Mouse (Mus musculus): ENCODE measurements around the gene Gpat3. TPM values are rescaled to one million over a fixed set of nuclear protein-coding genes. Genes with fewer than 3 reads are reported as not detected.
A peak's percentile ranks its signal among the peaks of the same experiment; 100 is the strongest.

Gene Gpat3
- polyA plus RNA-seq, 2 experiments, result 1.1 to 1.9 TPM

GRCm38 (mm10) chr5:100901046-100901445 lies 55.5 kb downstream of the Gpat3 start:
- ATAC-seq (ENCODE audit: low FRiP score, low read depth) (no peak), DNase-seq (ENCODE audit: low spot score) (peak; percentile 56)
- H3K4me1 ChIP-seq (ENCODE audit: control insufficient read depth, insufficient read depth, low read length), result 0 out of 2 replicates have a peak, but pooled peaks cover 2% of the 10 kb centered on the region
- TF ChIP-seq POLR2A (IDR thresholded peaks at IDR 0.05; ENCODE audit: borderline replicate concordance, extremely low read depth, insufficient read depth, insufficient read length), result no peak
- no peak overlapping the region for H3K4me2 ChIP-seq (replicated peaks; ENCODE audit: low read depth, low read length, severe bottlenecking)
- H3K27me3 ChIP-seq (ENCODE audit: control insufficient read depth, insufficient read depth, low read length), result no peaks in the 10 kb centered on the region
- H3K36me3 ChIP-seq (ENCODE audit: control insufficient read depth, insufficient read depth, low read length), result no peaks in the 10 kb centered on the region
- H3K9ac ChIP-seq (ENCODE audit: low read depth, low read length, severe bottlenecking), result no peak overlapping the region
- no peak overlapping the region for H3K27ac ChIP-seq (replicated peaks; ENCODE audit: low read depth, low read length)
- no peak overlapping the region for H3K4me3 ChIP-seq (replicated peaks; ENCODE audit: low read length)
- WGBS, result 45% methylated on average over 5 of the region's 5 CpGs
- no peaks in the 10 kb centered on the region for H3K9me3 ChIP-seq (ENCODE audit: control insufficient read depth, low read length)

DNA sequence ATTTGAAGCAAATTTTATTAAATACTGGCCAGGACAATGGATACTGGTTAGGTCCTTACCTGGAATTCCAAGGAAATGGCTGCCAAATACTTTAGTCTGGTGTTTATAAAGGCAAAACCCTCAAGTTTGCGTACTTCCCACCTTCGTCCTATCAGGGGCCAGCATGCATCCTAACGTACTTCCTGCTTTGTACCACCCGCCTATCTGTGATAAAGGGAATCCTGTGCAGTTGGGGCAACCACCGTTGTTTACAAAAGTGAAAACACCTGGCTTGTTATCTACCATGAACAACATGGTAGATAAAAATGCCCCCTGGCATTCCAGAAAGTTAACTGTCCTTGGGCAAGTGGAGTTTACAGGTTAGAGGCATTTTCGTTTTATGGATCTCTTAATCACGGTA lies 63.0 kb downstream of the Gpat3 start:
- no peak for TF ChIP-seq POLR2A (IDR thresholded peaks at IDR 0.05; ENCODE audit: borderline replicate concordance, extremely low read depth, insufficient read depth, insufficient read length)
- DNase-seq (ENCODE audit: low spot score) (no peak), ATAC-seq (ENCODE audit: low FRiP score, low read depth) (no peak)
- H3K36me3 ChIP-seq (ENCODE audit: control insufficient read depth, insufficient read depth, low read length), result no peaks in the 10 kb centered on the region
- H3K4me1 ChIP-seq (ENCODE audit: control insufficient read depth, insufficient read depth, low read length), result 0 out of 2 replicates have a peak, but pooled peaks cover 3% of the 10 kb centered on the region
- no peaks in the 10 kb centered on the region for H3K9me3 ChIP-seq (ENCODE audit: control insufficient read depth, low read length)
- no peak overlapping the region for H3K9ac ChIP-seq (ENCODE audit: low read depth, low read length, severe bottlenecking)
- no peaks in the 10 kb centered on the region for H3K27me3 ChIP-seq (ENCODE audit: control insufficient read depth, insufficient read depth, low read length)
- H3K4me3 ChIP-seq (replicated peaks; ENCODE audit: low read length), result no peak overlapping the region
- H3K27ac ChIP-seq (replicated peaks; ENCODE audit: low read depth, low read length), result no peak overlapping the region
- WGBS, result 66% methylated on average over 7 of the region's 7 CpGs
- H3K4me2 ChIP-seq (replicated peaks; ENCODE audit: low read depth, low read length, severe bottlenecking), result no peak overlapping the region

- Histone ChIP-seq H3K36me3 (ENCODE audit: control insufficient read depth, insufficient read depth, low read length) (no peaks in the 10 kb centered on the region), H3K27me3 (ENCODE audit: control insufficient read depth, insufficient read depth, low read length) (no peaks in the 10 kb centered on the region), H3K4me2 (replicated peaks; ENCODE audit: low read depth, low read length, severe bottlenecking) (no peak overlapping the region), H3K4me3 (replicated peaks; ENCODE audit: low read length) (no peak overlapping the region), H3K4me1 (ENCODE audit: control insufficient read depth, insufficient read depth, low read length) (0 out of 2 replicates have a peak, but pooled peaks cover 3% of the 10 kb centered on the region), H3K27ac (replicated peaks; ENCODE audit: low read depth, low read length) (no peak overlapping the region), H3K9ac (ENCODE audit: low read depth, low read length, severe bottlenecking) (no peak overlapping the region), H3K9me3 (ENCODE audit: control insufficient read depth, low read length) (no peaks in the 10 kb centered on the region)
- WGBS, result 56% methylated on average over 10 of the region's 10 CpGs
- no peak for TF ChIP-seq POLR2A (IDR thresholded peaks at IDR 0.05; ENCODE audit: borderline replicate concordance, extremely low read depth, insufficient read depth, insufficient read length)
- DNase-seq (ENCODE audit: low spot score) (peak; percentile 60), ATAC-seq (ENCODE audit: low FRiP score, low read depth) (peak; percentile 62)
Observed at GRCm38 (mm10) chr5:100908901-100909300, 63.4 kb downstream of the Gpat3 start.

DNA sequence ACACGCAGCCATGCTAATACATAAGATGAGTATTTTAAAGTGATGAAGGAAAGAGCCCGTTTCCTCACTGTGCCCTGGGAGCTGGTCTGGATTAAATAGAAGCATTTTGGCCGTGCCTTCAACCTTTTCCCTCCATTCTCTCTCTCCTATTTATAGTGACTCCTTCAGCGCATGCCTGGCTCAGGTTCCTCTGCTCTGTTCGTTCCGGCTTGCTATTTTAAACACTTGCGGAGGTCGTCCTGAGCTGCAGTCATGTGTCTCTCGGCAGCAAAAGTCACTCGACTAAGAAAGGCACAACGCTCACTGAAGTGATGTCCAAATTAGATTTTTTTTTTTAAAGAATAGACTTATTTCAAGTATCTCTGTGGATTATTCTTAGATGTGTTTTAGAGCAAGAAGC lies 64.2 kb downstream of the Gpat3 start:
- Histone ChIP-seq H3K36me3 (ENCODE audit: control insufficient read depth, insufficient read depth, low read length) (no peaks in the 10 kb centered on the region), H3K4me1 (ENCODE audit: control insufficient read depth, insufficient read depth, low read length) (0 out of 2 replicates have a peak, but pooled peaks cover 3% of the 10 kb centered on the region), H3K4me2 (replicated peaks; ENCODE audit: low read depth, low read length, severe bottlenecking) (no peak overlapping the region), H3K9me3 (ENCODE audit: control insufficient read depth, low read length) (no peaks in the 10 kb centered on the region), H3K27ac (replicated peaks; ENCODE audit: low read depth, low read length) (no peak overlapping the region), H3K4me3 (replicated peaks; ENCODE audit: low read length) (no peak overlapping the region), H3K9ac (ENCODE audit: low read depth, low read length, severe bottlenecking) (no peak overlapping the region), H3K27me3 (ENCODE audit: control insufficient read depth, insufficient read depth, low read length) (no peaks in the 10 kb centered on the region)
- no peak for DNase-seq (ENCODE audit: low spot score)
- 71% methylated on average over 11 of the region's 11 CpGs for WGBS
- no peak for TF ChIP-seq POLR2A (IDR thresholded peaks at IDR 0.05; ENCODE audit: borderline replicate concordance, extremely low read depth, insufficient read depth, insufficient read length)
- ATAC-seq (ENCODE audit: low FRiP score, low read depth), result no peak

DNA sequence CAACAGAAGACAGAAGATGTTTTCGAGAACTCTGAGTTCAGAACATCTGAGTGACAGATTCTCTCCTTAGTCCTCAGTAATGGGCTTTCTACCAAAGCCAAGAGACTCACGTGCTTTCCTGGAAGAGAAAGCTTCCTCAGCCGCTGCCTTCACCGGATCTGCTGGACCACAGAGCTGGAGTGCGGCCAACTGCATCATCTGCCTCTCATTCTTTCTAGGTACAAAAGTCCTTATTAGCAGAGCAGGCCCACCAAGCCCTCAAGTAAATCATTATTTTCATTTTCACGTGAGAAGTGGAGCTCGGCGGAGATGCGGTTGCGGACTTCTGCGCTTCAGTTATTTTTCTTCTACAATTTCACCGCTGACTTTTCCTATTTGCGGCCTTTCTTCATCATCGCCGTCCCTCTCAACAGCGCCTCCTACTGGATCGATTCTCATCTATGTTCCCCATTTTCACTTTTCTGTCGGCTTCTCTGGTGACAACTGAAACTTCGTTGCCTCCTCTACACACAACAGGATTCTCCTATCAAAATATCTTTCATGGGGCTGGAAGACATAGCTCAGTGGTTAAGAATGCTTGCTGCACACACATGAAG lies 66.1 kb downstream of the Gpat3 start:
- H3K4me2 ChIP-seq (replicated peaks; ENCODE audit: low read depth, low read length, severe bottlenecking), result no peak overlapping the region
- ATAC-seq (ENCODE audit: low FRiP score, low read depth) (no peak), DNase-seq (ENCODE audit: low spot score) (no peak)
- no peak overlapping the region for H3K27ac ChIP-seq (replicated peaks; ENCODE audit: low read depth, low read length)
- 70% methylated on average over 19 of the region's 19 CpGs for WGBS
- no peaks in the 10 kb centered on the region for H3K36me3 ChIP-seq (ENCODE audit: control insufficient read depth, insufficient read depth, low read length)
- H3K4me1 ChIP-seq (ENCODE audit: control insufficient read depth, insufficient read depth, low read length), result 0 out of 2 replicates have a peak, but pooled peaks cover 3% of the 10 kb centered on the region
- H3K9me3 ChIP-seq (ENCODE audit: control insufficient read depth, low read length), result no peaks in the 10 kb centered on the region
- TF ChIP-seq POLR2A (IDR thresholded peaks at IDR 0.05; ENCODE audit: borderline replicate concordance, extremely low read depth, insufficient read depth, insufficient read length), result no peak
- no peak overlapping the region for H3K4me3 ChIP-seq (replicated peaks; ENCODE audit: low read length)
- no peaks in the 10 kb centered on the region for H3K27me3 ChIP-seq (ENCODE audit: control insufficient read depth, insufficient read depth, low read length)
- H3K9ac ChIP-seq (ENCODE audit: low read depth, low read length, severe bottlenecking), result no peak overlapping the region

Measured in limb, embryonic 14.5 days (tissue).